Mouse (Mus musculus) thymus, adult 2 months (tissue): Measurements from ENCODE around the gene Rreb1. TPM values are rescaled to one million over a fixed set of nuclear protein-coding genes. Genes with fewer than 3 reads are reported as not detected.

Experiments
- DNase-seq: peaks from one replicate; pipeline ENCODE4 v3.0.0; 2021
- H3K27ac ChIP-seq: fragments of 200-500 bp; 2 replicates; pipeline ENCODE4 v1.5.1; 2012; ENCODE audit warnings: low read length, control low read depth; ENCODE audit not compliant: control insufficient read depth, insufficient read depth
- H3K27me3 ChIP-seq: fragments of 200-500 bp; 2 replicates; pipeline ENCODE4 v1.6.1; 2012; ENCODE audit warnings: mild to moderate bottlenecking, low read length, moderate library complexity, mixed read lengths; ENCODE audit not compliant: control insufficient read depth, insufficient read depth
- H3K36me3 ChIP-seq: fragments of 200-500 bp; 2 replicates; pipeline ENCODE4 v1.6.1; 2012; ENCODE audit warnings: mild to moderate bottlenecking, low read length, moderate library complexity; ENCODE audit not compliant: control insufficient read depth, insufficient read depth
- H3K4me1 ChIP-seq: fragments of 200-500 bp; replicated peaks from 2 replicates; pipeline ENCODE4 v1.6.1; 2012; ENCODE audit warnings: low read length; ENCODE audit not compliant: control insufficient read depth, insufficient read depth
- H3K4me3 ChIP-seq: fragments of 200-500 bp; 2 replicates; pipeline ENCODE4 v1.5.1; 2012; ENCODE audit warnings: mild to moderate bottlenecking, low read length, control low read depth, moderate library complexity; ENCODE audit not compliant: control insufficient read depth, insufficient read depth
- CTCF ChIP-seq: fragments of 200-500 bp; IDR thresholded peaks from 2 replicates; pipeline ENCODE4 v1.5.1; 2012; ENCODE audit warnings: mild to moderate bottlenecking, control low read depth, low read length, moderate library complexity, borderline replicate concordance; ENCODE audit not compliant: control insufficient read depth, poor library complexity, insufficient read depth; ENCODE audit errors: extremely low read depth
- POLR2A ChIP-seq: fragments of 200-500 bp; IDR thresholded peaks from 2 replicates; pipeline ENCODE4 v1.6.1; 2012; ENCODE audit warnings: mild to moderate bottlenecking, low read length, control low read depth, moderate library complexity; ENCODE audit not compliant: control insufficient read depth, poor library complexity, insufficient read depth; ENCODE audit errors: extremely low read depth
- WGBS: fragments of 180-500 bp; shearing (Covaris S2); methylation state at CpG from one replicate; pipeline ENCODE4 v1.1.7; 2018; 5-methylcytosine and 5-hydroxymethylcytosine counted together
- polyA plus RNA-seq: library from polyadenylated mRNA; depleted of rRNA; stranded (reverse); fragments of >200 nt; gene quantifications from 2 replicates; pipeline ENCODE4 v1.2.3, GENCODE M21; 2012

The Rreb1 gene
- polyA plus RNA-seq, 1 experiment: 37.5 TPM

DNA sequence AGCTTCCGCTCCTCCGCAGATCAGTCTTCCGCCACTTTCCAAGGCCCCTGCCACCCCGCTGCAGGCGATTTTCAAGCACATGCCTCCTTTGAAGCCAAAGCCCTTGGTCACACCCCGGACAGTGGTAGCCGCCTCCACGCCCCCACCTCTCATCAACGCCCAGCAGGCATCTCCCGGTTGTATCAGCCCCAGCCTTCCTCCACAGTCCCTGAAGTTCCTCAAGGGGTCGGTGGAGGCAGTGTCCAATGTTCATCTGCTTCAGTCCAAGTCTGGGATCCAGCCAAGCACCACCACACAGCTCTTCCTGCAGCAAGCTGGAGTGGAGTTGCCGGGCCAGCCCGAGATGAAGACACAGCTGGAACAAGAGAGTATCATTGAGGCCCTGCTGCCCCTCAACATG is 151.9 kb downstream of the Rreb1 start:
- peaks cover 50% of the 10 kb centered on the region for H3K36me3 ChIP-seq
- H3K27ac ChIP-seq: no peak overlapping the region
- H3K4me3 ChIP-seq: no peak overlapping the region
- 98% methylated on average over 13 of the region's 13 CpGs for WGBS
- no peak for DNase-seq
- H3K4me1 ChIP-seq: peaks cover 7% of the 10 kb centered on the region
- H3K27me3 ChIP-seq: no peaks in the 10 kb centered on the region
- no peak for TF ChIP-seq POLR2A
- TF ChIP-seq CTCF: no peak

DNA sequence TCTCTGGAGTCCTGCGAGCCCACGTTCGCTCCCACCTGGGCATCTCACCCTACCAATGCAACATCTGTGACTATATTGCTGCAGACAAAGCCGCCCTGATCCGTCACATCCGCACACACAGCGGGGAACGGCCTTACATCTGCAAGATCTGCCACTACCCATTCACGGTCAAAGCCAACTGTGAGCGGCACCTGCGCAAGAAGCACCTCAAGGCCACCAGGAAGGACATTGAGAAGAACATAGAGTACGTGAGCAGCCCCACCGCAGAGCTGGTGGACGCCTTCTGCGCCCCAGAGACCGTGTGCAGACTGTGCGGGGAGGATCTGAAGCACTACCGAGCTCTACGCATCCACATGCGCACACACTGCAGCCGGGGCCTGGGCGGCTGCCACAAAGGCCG is 152.4 kb downstream of the Rreb1 start:
- no peaks in the 10 kb centered on the region for H3K27me3 ChIP-seq
- no peak overlapping the region for H3K27ac ChIP-seq
- TF ChIP-seq POLR2A (no peak), CTCF (no peak)
- H3K4me1 ChIP-seq: peaks cover 4% of the 10 kb centered on the region
- H3K36me3 ChIP-seq: peaks cover 54% of the 10 kb centered on the region
- WGBS: 97% methylated on average over 23 of the region's 23 CpGs
- DNase-seq: no peak
- H3K4me3 ChIP-seq: no peak overlapping the region

DNA sequence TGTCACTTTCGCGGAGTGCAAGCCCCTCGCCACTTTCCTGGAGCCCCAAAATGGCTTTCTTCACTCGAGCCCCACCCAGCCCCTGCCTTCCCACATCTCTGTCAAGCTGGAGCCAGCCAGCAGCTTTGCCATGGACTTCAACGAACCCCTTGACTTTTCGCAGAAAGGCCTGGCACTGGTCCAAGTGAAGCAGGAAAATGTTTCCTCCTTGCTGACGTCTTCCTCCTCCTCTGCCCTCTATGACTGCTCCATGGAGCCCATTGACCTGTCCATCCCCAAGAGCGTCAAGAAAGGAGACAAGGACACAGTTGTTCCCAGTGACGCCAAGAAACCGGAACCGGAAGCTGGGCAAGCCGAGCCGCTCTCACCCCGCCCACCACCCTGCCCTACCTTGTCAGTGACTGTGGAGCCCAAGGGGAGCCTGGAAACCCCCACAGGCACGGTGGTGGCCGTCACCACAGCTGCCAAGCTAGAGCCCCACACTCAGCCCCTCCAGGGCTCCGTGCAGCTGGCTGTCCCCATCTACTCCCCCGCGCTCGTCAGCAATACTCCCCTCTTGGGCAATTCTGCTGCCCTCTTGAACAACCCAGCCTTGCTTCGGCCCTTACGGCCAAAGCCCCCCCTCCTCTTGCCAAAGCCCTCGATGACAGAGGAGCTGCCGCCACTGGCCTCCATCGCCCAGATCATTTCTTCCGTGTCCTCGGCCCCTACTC is 153.2 kb downstream of the Rreb1 start:
- Histone ChIP-seq H3K4me1 (no peaks in the 10 kb centered on the region), H3K27ac (no peak overlapping the region), H3K27me3 (no peaks in the 10 kb centered on the region), H3K4me3 (no peak overlapping the region), H3K36me3 (peaks cover 55% of the 10 kb centered on the region)
- 92% methylated on average over 27 of the region's 27 CpGs for WGBS
- no peak for DNase-seq
- TF ChIP-seq CTCF (no peak), POLR2A (no peak)

DNA sequence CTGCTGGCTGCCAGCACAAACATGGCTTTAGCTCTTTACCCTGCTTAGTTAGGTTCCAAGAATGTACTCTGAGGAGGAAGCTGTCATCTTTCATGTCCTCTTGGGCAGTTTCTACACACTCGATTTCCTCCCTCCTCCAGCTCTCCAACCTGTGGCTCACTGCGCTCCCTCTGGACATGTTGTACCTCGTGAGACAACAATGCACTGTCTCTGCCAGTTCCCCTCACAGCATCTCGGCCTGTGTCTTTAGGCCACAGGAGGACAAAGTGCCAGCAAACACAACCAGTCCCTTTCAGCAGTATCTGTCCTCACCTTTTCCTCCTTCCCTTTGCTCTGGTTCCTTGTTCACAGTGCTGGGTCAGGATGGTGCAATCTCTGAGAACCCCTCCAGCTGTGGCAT is 155.9 kb downstream of the Rreb1 start:
- H3K36me3 ChIP-seq: peaks cover 46% of the 10 kb centered on the region
- DNase-seq: no peak
- H3K27me3 ChIP-seq: no peaks in the 10 kb centered on the region

DNA sequence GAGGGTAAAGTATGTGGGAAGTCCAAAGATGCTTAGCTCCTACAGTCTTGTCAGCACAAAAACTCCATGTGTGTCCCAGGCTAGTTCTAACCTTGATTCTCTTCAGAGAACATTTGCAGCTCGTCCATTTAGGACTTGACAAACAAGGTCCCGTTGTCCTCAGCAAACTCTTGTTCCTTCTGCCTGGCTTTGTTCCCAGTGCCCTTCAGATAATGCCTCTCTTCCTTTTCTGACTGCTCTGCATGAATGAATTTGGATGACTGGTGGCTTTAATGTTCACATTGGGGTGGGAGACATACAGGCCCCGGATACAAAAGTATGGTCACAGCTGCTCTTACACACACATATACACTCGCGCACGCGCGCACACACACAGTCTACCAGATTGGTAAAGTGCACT is 156.7 kb downstream of the Rreb1 start:
- Histone ChIP-seq H3K27me3 (no peaks in the 10 kb centered on the region), H3K4me1 (no peaks in the 10 kb centered on the region), H3K36me3 (peaks cover 38% of the 10 kb centered on the region), H3K4me3 (no peak overlapping the region), H3K27ac (no peak overlapping the region)
- TF ChIP-seq POLR2A (no peak), CTCF (no peak)
- DNase-seq: no peak
- 97% methylated on average over 8 of the region's 8 CpGs for WGBS

More for the DNA sequence above, 155.9 kb downstream of the Rreb1 start:
- H3K4me1 ChIP-seq: no peaks in the 10 kb centered on the region
- no peak overlapping the region for H3K4me3 ChIP-seq
- H3K27ac ChIP-seq: no peak overlapping the region
- TF ChIP-seq POLR2A (no peak), CTCF (no peak)
- WGBS: 91% methylated on average over 4 of the region's 4 CpGs

DNA sequence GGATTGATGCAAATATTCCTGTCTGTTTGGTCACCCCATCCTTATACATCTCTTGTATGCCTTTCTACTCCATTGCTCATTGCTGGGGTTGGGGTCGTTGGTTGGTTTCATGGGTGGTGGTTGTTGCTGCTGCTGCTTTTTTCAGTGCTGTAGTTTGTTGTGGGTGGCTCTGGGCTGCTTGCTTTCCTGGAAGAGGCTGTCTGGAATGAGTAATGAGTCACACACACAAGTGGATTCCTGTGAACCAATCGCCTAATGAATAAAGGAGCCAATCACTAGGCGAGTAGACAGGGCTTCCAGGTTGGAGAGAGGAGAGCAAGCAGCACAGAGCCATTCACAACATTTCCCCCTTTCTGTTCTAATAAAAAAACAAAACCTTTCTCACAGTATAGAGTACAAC is 158.2 kb downstream of the Rreb1 start:
- H3K4me3 ChIP-seq: no peak overlapping the region
- no peak for DNase-seq
- TF ChIP-seq CTCF (no peak), POLR2A (no peak)
- WGBS: 92% methylated on average over 3 of the region's 3 CpGs
- H3K36me3 ChIP-seq: peaks cover 25% of the 10 kb centered on the region
- H3K4me1 ChIP-seq: no peaks in the 10 kb centered on the region
- H3K27me3 ChIP-seq: no peaks in the 10 kb centered on the region
- H3K27ac ChIP-seq: no peak overlapping the region

DNA sequence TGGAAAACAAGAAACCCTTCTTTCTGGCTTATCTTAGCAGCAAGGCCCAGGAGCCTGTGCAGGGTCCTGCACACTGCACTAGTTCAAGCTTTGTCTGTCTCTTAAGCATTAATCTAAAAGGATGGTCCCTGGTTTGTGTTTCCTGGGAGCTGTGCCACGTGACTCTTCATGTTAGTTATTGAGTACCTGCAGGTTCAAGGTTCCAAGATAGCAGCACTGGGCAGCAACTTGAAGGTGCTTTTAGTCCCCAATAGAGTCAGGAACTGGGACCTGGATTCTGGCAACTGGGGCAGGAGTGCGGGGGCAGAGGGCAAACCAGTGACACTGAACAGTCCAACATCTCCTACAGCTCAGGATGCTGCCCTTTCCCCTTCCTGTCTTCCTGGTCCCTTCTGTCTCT is 162.0 kb downstream of the Rreb1 start:
- Histone ChIP-seq H3K4me3 (no peak overlapping the region), H3K36me3 (peaks cover 5% of the 10 kb centered on the region; the same call in 1 of the 2 replicates), H3K27ac (no peak overlapping the region), H3K4me1 (no peaks in the 10 kb centered on the region; the same call in 1 of the 2 replicates), H3K27me3 (no peaks in the 10 kb centered on the region)
- no peak for DNase-seq
- WGBS: 97% methylated on average over 2 of the region's 2 CpGs
- TF ChIP-seq CTCF: no peak
- TF ChIP-seq POLR2A: no peak

DNA sequence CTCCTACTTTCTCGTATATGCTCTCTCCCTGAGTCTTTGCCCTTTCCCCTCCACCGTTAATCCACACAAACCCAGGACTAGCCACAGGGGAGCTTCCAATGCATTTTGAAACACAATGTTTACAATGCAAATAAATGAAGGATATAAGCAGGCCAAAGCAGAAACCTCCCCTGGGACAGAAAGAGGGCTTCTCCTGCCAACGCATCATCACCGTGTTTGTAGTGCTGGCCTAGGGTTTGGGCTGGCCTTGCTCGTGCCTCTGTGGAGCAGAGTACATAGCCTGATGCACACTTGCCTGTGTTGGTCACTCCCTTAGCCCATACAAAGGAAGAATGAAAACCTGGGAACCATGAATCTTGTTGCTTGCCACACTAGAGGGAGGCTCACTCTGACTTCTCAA is 162.4 kb downstream of the Rreb1 start:
- H3K4me1 ChIP-seq: no peaks in the 10 kb centered on the region; the same call in 1 of the 2 replicates
- WGBS: 94% methylated on average over 5 of the region's 5 CpGs
- no peak overlapping the region for H3K27ac ChIP-seq
- no peak overlapping the region for H3K4me3 ChIP-seq
- H3K27me3 ChIP-seq: no peaks in the 10 kb centered on the region
- H3K36me3 ChIP-seq: peaks cover under 1% of the 10 kb centered on the region; the same call in 1 of the 2 replicates
- DNase-seq: no peak
- TF ChIP-seq CTCF (no peak), POLR2A (no peak)
